Mouse (Mus musculus) brown adipose tissue, adult 24 weeks (tissue): ENCODE results near the gene Vsx2. TPM values are rescaled to one million over a fixed set of nuclear protein-coding genes. Genes with fewer than 3 reads are reported as not detected.

Source experiments
- H3K27ac ChIP-seq: fragments of 200-500 bp; replicated peaks from 2 replicates; pipeline ENCODE4 v1.5.1; 2012; ENCODE audit warnings: low read depth, mild to moderate bottlenecking, low read length
- H3K4me1 ChIP-seq: fragments of 200-500 bp; 2 replicates; pipeline ENCODE4 v1.6.1; 2012; ENCODE audit warnings: low read length, mixed read lengths; ENCODE audit not compliant: control insufficient read depth, insufficient read depth, insufficient read length
- H3K4me3 ChIP-seq: fragments of 200-500 bp; 2 replicates; pipeline ENCODE4 v1.5.1; 2012; ENCODE audit warnings: low read depth, mild to moderate bottlenecking, low read length, moderate library complexity; ENCODE audit not compliant: insufficient read depth
- polyA plus RNA-seq: library from polyadenylated mRNA; stranded (reverse); fragments of >200 nt; gene quantifications from 2 replicates; pipeline ENCODE4 v1.2.4, GENCODE M21; 2012; ENCODE audit not compliant: missing spikeins, insufficient read depth, insufficient read length

Gene Vsx2
- polyA plus RNA-seq, 1 experiment = not detected

DNA sequence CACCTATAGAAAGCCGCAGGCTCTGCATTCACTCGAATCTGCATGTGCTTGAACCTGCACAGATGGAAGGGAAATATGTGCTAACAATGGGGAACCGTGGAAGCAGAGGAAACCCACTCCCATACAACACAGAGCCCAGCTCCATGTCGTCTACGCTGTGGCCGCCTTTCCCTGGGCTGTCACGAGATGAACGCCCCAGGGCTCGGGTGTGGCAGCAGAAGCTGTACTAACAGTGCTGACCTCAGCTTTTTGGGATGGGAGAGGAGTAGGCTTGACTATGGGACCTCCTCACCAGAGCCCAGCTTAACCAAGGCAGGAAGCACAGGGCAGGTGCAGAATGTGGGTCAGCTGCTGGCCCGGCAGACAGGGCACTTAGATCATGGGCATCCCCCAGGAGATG is 42.2 kb downstream of the Vsx2 start:
- no peak overlapping the region for H3K4me3 ChIP-seq
- no peak overlapping the region for H3K27ac ChIP-seq
- 0 out of 2 replicates have a peak, but pooled peaks cover 2% of the 10 kb centered on the region for H3K4me1 ChIP-seq

DNA sequence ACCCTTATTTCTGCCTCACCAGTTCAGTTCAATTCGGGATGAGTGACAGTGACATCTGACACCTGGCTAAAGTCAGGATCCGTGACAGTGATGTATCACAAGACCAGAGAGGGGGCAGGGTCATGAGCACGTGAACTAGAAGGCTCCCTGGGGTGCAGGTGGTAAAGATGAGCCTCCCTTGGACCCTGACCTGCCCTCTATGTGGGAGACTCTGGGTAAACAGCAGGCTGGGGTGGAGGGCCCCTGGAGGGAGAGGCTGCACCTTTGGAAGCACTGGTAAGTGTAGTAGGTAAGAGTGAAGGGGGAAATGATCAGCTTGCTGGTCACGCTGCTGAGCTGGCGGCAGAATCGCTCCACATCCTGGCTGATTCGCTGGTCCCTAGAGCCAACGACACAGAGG is 43.0 kb downstream of the Vsx2 start:
- H3K4me1 ChIP-seq = 0 out of 2 replicates have a peak, but pooled peaks cover 2% of the 10 kb centered on the region
- no peak overlapping the region for H3K27ac ChIP-seq
- no peak overlapping the region for H3K4me3 ChIP-seq

DNA sequence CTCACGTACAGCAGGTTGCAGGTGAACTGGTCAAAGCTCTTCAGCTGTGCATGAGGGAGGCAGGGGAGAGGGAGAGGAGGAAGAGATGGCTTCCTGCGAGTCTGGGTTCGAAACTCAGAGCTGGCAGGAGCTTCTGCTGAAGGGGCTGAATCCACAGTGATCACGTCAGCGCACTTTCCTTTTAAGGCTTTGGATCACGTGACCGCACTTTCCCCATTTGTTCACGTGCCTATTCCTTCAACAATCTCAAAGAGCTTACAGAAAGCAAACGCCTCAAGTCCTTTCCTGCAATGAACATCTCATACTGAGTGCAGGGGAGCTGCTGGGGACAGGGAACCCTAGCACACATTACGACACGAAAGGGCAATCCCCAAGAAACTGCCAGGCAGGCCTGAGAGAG is 44.4 kb downstream of the Vsx2 start:
- H3K4me1 ChIP-seq = 0 out of 2 replicates have a peak, but pooled peaks cover 2% of the 10 kb centered on the region
- no peak overlapping the region for H3K4me3 ChIP-seq
- H3K27ac ChIP-seq = no peak overlapping the region

DNA sequence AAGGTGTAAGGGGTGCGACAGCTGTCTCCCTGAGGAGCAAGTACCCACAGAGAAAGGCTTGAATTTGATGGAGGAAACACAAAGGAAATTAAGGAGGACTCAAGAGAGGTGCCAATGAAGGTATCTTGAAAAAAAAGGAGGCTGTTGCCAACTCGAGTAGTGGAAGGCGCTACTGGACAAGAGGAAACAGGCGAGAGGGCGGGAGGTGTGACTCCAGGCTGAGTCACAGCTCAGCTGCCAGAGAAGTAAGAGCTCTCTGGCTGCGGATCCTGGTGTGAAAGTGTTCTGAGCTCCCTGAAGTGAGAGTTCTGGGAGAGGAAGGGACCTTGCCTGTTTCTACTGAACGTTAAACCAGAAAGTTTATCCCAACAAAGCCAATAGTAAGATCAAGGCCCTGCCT is 45.0 kb downstream of the Vsx2 start:
- peak overlapping the region; percentile 70 for H3K27ac ChIP-seq
- peak overlapping the region; percentile 11; the same call in 1 of the 2 replicates for H3K4me3 ChIP-seq
- 0 out of 2 replicates have a peak, but pooled peaks cover 2% of the 10 kb centered on the region for H3K4me1 ChIP-seq

DNA sequence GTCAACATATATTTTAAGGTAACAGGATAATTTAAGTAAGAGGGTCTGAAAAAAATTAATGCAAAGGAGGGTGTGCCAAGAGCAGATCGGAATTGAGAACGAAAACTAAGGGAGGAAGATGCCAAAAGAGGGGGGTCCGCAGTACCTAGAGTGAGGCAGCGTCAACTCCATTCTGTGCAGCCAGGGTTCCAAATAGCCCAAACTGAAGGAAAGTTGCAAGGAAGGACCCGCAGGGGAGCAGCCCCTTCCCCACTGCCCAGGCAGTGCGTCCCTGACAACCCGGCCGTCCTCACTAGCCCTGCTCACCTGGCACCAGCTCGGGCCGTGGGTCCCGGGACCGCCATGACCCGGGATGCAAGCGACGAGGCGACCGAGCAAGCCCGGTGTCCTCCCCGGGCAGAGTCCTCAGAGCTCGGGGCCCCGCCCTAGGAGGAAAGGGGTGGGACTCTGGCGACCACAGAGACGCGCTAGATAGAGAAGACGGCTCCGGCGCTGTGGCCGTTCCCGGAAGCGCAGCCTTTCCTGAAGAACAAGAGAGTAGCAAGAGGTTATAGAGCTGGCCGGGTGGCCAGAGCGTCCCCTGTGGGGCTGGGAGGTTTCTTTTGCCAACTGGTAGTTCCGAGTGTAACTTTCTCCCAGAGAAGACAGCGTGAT is 47.5 kb downstream of the Vsx2 start, which contains the start of gene Abcd4:
TSS of gene Abcd4 (minus strand) at position 437 of the 654 bp plus-strand sequence.
- Histone ChIP-seq H3K27ac (peak within 1 kb of the TSS; percentile 66; the same call in 1 of the 2 replicates), H3K4me1 (0 out of 2 replicates have a peak, but pooled peaks cover 2% of the 10 kb centered on the region), H3K4me3 (peak within 1 kb of the TSS; percentile 99)

DNA sequence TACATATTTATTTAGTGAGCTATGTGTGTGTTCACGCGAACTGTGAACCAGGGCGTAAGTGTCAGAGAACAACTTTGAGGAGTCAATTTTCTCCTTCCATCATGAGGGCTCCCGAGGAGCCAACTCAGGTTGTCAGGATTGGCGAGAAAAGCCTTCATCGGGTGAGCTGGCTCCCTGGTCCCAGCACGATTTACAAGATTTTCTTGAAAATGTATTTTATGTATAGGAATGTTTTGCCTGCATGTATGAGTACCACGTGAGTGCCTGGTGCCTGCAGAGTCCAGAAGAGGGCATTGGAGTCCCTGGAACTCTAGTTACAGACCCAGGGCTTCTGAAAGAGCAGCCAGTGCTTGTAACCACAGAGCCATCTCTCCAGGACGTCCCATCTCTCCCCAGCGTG is 48.1 kb downstream of the Vsx2 start:
- 0 out of 2 replicates have a peak, but pooled peaks cover 2% of the 10 kb centered on the region for H3K4me1 ChIP-seq
- peak overlapping the region; percentile 57 for H3K4me3 ChIP-seq
- no peak overlapping the region for H3K27ac ChIP-seq

DNA sequence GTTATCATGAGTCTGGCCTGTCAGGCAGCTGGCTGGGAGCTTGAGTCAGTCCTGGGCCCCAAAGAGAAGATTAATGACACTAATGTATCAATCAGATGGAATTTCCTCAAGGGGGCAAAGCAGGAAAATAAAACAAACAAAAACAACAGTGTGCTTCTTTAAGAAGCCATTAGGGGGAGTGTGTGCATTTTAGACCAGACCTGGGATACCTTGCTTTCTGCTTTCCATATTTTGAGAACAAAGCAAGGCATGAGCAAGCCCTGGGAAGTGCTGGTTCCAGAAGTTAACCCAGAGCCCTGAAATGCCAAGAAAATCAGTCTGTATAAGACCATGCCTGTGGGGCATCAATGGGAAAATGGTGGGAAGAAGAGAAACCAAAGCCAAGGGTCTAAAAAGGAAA is 51.4 kb downstream of the Vsx2 start:
- H3K4me1 ChIP-seq = no peaks in the 10 kb centered on the region
- no peak overlapping the region for H3K27ac ChIP-seq
- H3K4me3 ChIP-seq = no peak overlapping the region

DNA sequence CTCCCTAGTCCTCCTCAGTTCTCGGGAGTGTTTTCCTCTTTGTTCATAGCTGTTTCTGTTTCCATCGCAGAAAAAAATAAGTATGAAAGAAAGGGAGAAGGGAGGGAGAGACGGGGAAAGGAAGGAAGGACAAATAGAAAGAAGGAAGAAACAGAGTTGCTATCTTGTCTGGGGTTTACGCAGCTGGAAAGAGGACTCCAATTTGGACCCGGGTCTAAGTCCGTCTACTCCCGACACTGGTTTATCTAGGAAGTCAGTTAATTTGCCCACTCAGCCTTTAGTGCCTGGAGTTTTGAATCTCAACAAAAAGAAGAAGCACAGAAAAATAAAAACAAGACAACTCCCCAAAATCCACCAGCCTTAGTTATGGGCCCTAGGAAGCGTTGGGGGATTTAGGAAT is 55.0 kb downstream of the Vsx2 start:
- Histone ChIP-seq H3K27ac (no peak overlapping the region), H3K4me3 (no peak overlapping the region), H3K4me1 (no peaks in the 10 kb centered on the region)

DNA sequence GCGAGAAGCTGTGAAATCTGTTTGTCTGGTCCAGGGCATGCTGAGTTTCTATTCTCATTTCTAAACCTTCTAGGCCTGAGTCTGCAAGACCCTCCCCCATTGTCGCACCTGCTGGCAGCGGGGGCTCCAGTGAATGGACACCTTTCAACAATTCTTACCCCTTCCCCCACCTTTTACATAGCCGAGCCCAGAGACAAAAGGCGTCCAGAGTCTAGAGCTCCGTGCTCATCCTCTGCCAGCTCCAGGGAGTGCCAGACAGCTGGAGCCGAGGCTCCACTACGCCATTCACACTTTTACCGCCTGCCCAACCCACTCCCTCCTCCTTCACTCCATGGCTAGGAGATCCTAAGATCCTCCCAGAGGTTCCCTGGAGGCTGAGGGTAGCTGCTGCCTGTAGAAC is 55.6 kb downstream of the Vsx2 start:
- Histone ChIP-seq H3K4me3 (no peak overlapping the region), H3K27ac (no peak overlapping the region), H3K4me1 (no peaks in the 10 kb centered on the region)

DNA sequence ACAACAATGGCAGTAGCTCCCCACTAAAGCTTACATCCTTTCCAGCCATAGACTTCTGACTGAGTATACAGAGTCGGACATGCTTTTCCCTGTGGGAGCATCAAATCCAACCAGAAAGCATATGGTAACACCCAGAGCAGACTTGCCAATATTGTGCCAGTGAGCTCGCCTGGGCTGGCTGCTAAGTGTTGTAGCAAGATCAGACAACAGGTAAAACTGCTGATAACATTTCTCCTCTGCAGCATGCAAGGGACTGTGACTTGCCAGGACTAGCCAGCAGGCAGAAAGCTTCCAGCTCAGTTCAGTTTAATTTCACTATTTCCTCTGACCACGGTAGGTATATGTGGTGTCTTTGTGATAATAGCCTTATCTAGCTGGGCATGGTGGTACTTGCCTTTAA is 62.3 kb downstream of the Vsx2 start:
- H3K4me3 ChIP-seq = no peak overlapping the region
- no peaks in the 10 kb centered on the region for H3K4me1 ChIP-seq
- no peak overlapping the region for H3K27ac ChIP-seq

DNA sequence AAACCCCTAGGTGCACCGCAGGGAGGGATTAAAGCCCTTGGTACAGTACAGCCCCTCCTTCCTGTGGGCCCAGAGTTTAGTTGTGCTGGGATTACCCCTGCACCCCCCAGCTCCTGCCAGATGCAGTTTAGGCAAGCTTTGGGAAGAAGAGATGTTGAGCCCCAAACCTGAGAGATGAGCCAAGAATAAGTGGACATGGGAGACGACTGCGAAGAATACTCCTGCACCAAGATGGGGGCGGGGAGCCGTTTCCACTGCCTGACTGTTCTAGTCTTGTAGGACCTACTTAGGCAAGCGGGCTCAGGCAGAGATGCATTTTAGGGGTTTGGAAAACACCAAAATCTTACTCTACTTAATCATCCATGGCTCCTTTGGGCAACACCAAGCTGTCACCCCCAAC is 70.7 kb downstream of the Vsx2 start:
- no peak overlapping the region for H3K4me3 ChIP-seq
- H3K27ac ChIP-seq = no peak overlapping the region
- no peaks in the 10 kb centered on the region for H3K4me1 ChIP-seq

DNA sequence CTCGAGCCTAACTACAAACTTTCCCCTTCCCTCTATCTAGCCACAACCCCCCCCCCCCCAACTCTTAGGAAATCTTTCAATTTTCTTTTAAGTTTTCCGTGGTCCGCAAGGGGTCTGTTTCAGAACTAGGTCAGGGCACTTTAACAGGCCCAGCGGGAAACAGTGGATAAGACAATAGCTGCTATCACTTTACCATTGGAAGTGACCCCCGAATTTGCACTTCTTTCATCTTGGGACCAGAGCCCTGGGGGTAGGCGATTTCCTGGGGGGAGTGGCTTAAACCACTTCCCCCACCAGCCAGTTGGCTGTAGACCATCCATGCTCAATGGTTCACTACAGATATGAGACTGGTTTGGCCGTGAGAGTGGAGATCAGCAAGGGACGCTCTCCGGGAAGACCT is 71.1 kb downstream of the Vsx2 start, which contains the start of gene Vrtn:
TSS of gene Vrtn (plus strand) at position 366 of the 400 bp plus-strand sequence.
- no peak within 1 kb of the TSS for H3K4me3 ChIP-seq
- H3K4me1 ChIP-seq = no peaks in the 10 kb centered on the region
- no peak within 1 kb of the TSS for H3K27ac ChIP-seq

Other genes starting within 250 kb of the Vsx2 start
- gene Coq6, start 208.1 kb upstream of the Vsx2 start, polyA plus RNA-seq = 153 and 163 TPM in 2 replicates
- 3.1 and 4.3 TPM in 2 replicates for gene Fam161b, start 207.9 kb upstream of the Vsx2 start, polyA plus RNA-seq
- 78.5 and 97.3 TPM in 2 replicates for gene Entpd5, start 160.7 kb upstream of the Vsx2 start, polyA plus RNA-seq
- 11.5 and 16.1 TPM in 2 replicates for gene Bbof1, start 160.7 kb upstream of the Vsx2 start, polyA plus RNA-seq
- gene Rnf113a2, start 152.6 kb upstream of the Vsx2 start, polyA plus RNA-seq = 11.2 and 14.2 TPM in 2 replicates
- 442 and 528 TPM in 2 replicates for gene Aldh6a1, start 118.8 kb upstream of the Vsx2 start, polyA plus RNA-seq
- 13.7 and 19.7 TPM in 2 replicates for gene Lin52, start 118.3 kb upstream of the Vsx2 start, polyA plus RNA-seq
- 13.2 and 14.1 TPM in 2 replicates for gene Abcd4, start 47.7 kb downstream of the Vsx2 start, polyA plus RNA-seq
- gene Vrtn, start 71.3 kb downstream of the Vsx2 start, polyA plus RNA-seq = not detected in 2 replicates
- gene Syndig1l, start 129.1 kb downstream of the Vsx2 start, polyA plus RNA-seq = not detected in 2 replicates
- 210 and 264 TPM in 2 replicates for gene Npc2, start 203.4 kb downstream of the Vsx2 start, polyA plus RNA-seq
- gene Isca2, start 203.5 kb downstream of the Vsx2 start, polyA plus RNA-seq = 302 and 313 TPM in 2 replicates